Mouse (Mus musculus) olfactory bulb, adult 2 months (tissue): ENCODE data around the gene Rfpl4.

Experiments used
- CTCF ChIP-seq: fragments of 200-500 bp; IDR thresholded peaks from 2 replicates; pipeline ENCODE4 v1.5.1; 2012; ENCODE audit warnings: low read depth, mild to moderate bottlenecking, low read length, moderate library complexity; ENCODE audit not compliant: insufficient read depth
- POLR2A ChIP-seq: fragments of 200-500 bp; IDR thresholded peaks from 2 replicates; pipeline ENCODE4 v1.6.1; 2012; ENCODE audit warnings: mild to moderate bottlenecking, low read depth, low read length, moderate library complexity; ENCODE audit not compliant: insufficient read depth

GRCm38 (mm10) chr7:5092831-5093510 is 23.8 kb downstream of the Rfpl4 start:
- TF ChIP-seq CTCF (no peak), POLR2A (no peak)
